Mouse (Mus musculus): Measurements from ENCODE around the gene Kiz. TPM values are rescaled to one million over a fixed set of nuclear protein-coding genes. Genes with fewer than 3 reads are reported as not detected.

Kiz gene
- total RNA-seq (2021) = 35.2 and 42.5 TPM in 2 replicates
- long read RNA-seq, experiment 1, transcript Kiz-201 (14 exons, 2,183 nt) = major isoform, 60 of 72 reads
- long read RNA-seq, experiment 1, partial matches to known transcripts = 3 of 72 reads
- long read RNA-seq, experiment 1, other reads (novel, unspliced or antisense) = 9 of 72 reads
- long read RNA-seq, experiment 2, transcript Kiz-201 (14 exons, 2,183 nt) = major isoform, 28 of 37 reads
- long read RNA-seq, experiment 2, partial matches to known transcripts = 3 of 37 reads
- long read RNA-seq, experiment 2, other reads (novel, unspliced or antisense) = 6 of 37 reads

DNA sequence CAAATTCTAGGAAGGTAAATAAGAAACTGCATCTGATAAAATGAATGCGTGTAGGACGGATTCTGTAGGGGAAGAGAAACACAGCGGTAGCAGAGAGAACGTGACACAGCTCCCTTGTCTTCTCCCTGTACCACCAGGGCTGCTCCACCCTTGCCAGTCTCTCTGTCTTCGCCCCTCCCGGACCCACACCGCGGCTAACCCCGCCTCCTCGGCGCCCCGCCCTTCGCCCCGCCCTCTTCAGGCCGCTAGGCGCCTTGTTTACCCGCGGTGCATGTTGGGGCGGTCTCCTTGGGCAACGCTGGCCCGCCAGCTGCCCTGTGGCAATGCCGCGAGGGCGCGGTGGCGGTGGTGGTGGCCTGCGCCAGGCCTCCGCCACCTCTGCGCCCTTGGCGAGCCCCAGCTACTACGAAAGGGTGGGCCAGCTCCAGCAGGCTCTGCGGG lies at the start of gene Kiz:
Gene Kiz, plus strand, starts transcription at position 266 of the 441 bp plus-strand sequence.
- peak; percentile 98 for DNase-seq

GRCm38 (mm10) chr2:146809706-146810256 lies 45.9 kb upstream of the Kiz start:
- DNase-seq = no peak

- DNase-seq = no peak
Observed at GRCm38 (mm10) chr2:146810695-146811094, 45.0 kb upstream of the Kiz start.

DNA sequence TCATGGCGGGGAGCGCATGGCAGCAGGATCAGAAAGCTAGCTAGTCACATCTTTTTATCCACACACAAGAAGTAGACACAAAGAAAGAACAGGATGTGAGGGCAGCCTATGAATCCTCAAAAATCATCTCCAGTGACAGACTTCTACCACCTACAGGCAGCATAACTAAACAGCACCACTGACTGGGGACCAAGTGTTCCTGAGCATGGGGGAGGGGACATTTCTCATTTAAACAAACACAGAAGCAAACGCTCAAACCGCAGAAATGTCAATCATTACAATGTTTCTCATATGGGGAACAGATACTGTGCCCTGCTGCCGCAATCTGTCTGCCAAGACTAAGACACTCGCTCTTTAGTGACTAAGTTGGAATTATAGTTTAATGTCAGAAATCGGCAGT lies 40.7 kb upstream of the Kiz start:
- no peak for DNase-seq

GRCm38 (mm10) chr2:146819065-146819464 lies 36.6 kb upstream of the Kiz start:
- no peak for DNase-seq

- DNase-seq = no peak
Observed at GRCm38 (mm10) chr2:146823483-146823951, 32.1 kb upstream of the Kiz start.

GRCm38 (mm10) chr2:146824043-146824442 lies 31.6 kb upstream of the Kiz start:
- DNase-seq = no peak

DNA sequence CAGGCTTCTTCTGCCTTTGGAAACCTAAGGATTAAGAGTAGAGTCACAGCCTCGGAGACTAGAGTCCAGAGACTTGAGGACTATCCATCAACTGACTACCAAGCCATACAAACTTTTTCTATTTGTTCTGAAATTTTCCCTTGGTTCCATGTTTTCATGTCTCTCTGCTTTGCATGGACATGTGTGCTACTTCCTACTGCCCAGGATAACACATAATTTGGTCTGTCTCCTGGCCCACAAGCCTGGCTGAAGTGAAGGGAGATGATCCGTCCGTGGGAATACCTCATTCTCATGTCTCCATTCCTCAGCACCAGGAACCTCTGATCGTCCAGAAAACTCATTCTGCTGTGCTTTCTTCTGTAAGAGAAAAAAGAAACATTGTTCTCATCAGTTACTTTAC lies 27.7 kb upstream of the Kiz start:
- DNase-seq = no peak

DNA sequence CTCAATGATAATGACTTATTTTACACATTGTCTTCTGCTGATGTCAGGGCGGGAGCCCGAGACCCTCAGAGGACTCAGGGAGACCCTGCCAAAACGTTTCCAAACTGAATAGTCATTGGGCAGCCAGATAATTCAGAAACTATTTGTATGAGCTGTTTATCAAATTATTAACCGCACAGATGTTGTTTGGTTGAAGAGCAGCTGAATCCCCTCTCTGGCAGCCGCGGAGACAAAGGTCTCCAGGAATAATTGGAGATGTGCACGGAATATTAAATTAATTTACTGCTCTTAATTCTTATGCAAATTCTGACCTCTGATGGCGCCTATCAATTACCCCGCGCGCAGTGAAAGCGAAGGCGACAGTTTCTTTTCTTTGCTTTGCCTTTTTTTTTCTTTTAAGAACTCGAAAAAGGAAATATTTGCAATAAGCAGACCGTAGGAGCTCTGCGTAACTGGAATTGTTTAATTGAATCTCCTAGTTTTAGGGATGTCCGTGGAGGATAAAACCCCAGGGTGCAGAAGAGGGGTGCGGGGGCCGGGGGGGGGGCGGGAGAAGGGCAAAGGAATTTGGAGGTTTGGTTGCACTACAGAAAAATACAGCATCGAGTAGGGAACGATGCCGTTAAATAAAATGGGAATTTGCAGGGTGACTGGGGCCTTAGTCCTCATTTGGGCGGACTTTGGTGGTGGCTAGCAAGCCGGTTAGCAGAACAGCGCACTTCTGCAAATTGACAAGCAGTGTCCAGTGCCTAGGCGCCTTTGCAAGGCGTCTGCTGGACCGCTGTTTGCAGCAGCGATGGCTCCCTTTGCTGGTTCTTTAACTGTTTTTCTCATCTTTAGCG lies 22.2 kb upstream of the Kiz start:
- DNase-seq = no peak

DNA sequence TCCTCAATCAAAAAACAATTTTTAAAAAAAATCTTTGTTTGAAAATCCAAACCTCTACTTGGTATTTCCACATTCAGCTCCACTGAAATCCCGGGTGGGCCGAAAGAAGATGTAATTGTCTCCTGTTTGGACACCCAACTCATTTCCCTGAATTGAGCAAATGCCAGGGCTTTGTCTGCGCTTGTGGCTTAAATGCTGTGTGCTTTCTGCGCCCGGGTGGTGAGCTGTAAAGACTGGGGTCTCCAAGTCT lies 21.7 kb upstream of the Kiz start:
- DNase-seq = no peak

DNA sequence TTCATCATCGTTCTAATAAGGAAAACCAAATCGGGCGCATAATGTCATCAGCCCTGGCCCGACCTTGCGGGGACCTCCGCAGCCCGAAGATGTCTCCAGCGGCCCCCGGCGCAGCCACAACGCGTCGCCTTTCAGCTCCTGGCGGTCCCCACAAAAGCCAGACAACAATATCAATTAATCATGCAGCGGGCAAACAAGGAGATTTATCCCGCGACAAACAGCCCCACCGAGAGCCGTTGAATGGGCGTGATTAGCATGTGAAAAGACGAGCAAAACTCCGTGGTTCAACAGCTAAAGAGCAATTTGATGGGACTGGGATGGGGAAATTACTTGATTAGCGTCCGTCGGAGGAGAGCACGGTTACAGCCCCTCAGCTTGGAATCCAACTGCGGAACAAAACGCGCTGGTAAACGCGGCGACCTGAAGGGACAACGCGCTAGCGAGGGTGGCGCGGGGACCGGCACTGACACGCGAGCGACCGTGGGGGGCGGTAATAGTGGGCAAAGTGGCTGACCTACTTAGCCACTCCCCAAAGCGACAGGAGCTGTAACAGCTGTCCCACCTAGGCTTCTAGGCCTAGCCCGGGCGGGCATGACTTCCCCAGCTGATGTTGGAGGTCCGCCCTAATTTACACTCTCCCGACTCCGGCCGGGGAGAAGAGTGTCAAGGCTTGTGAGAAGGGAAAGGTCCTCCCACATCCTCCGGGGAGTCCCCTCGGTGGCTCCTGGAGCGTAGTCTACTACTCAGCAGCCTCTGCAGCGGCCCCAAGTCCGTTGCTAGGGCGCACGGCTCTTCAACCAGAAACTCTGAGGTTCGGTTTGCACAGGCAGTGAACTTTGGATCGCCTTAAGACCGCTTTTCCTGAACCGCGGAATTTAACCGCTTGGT lies 21.1 kb upstream of the Kiz start:
- peak; percentile 23 for DNase-seq

GRCm38 (mm10) chr2:146835241-146835990 lies 20.2 kb upstream of the Kiz start:
- no peak for DNase-seq

- no peak for DNase-seq
Observed at GRCm38 (mm10) chr2:146836246-146836645, 19.4 kb upstream of the Kiz start.

DNA sequence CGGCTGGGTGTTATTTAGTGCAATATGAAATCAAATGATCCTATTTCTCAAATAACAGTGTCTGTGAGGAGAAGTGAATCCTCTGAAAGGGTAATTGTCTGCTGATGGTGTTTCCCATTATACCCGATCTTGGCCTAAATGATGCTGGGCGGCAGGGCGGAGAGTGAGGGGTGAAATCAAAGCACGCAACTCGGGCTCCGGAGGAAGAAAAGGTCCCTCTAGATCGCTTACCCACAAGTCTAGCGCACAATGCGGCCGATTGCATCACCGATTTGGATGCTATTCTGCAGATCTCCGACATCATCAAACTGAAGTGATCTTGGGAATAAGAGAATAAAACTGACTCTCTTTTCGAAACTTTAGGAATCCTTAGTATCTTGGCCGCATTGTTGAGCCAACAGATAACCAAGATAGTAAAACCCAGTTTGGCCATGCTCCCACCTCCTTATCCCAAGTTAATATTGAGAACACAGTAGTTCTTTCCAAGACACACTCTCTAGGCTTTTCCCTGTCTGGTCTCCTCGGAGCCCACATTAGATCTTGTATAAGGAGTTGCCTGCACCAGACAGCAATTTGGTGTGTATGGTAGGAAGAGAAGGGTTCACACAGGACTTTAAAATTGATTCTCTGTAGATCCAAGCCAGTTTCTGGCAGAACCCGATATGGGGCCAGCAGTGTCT lies 18.7 kb upstream of the Kiz start:
- DNase-seq = no peak

DNA sequence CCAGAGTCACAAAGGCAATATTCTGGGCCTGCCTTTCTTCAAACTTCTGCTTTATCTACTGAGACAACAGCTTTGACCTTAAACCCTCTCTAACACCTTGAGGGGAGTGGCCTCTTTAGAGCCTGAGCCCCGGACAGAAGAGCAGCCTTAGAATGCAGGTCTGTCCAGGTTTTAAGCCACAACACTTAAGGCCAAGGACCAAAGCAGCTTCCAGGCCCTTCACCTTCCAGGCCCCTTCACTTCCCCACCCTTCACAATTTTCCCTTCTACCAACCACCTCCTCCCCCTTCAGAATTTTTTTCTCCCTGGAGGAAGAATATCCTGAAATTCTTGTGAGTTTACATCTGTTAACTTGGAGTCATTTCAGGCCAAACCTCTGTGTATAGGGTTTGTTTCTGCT lies 18.0 kb upstream of the Kiz start:
- no peak for DNase-seq

DNA sequence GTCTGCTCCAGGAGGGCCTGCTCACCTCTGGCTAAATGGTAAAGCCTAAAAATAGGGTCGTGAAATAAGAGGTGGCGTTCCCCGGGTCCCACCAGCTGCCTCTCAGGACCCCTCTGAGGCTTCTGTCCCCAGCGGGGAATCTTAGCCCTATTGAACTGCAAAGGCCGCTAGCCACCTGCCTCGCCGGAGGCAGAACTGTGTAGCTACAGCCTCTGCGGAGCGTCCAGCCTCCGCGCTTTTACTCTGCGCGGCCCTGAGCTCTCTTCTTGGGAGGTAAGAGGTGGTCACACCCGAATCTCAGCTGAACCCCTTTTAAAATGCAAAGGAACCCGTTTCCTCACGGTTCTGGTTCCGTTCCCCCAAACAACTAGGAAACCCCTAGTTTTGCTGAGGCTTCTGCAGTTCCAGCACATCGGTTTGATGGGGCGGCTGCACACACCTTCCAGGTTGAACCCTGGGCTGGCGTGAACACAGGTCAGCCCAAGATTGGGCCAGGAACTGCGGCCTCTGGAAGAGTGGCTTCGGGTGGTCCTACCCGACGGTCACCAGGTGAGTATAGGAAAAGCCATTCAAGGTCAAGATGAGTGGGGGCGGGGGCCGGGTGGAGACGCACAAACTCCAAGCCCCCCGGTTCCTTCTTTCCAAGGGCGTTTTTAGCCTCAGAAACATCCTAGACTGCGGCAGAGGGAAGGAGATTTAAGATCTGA lies 16.9 kb upstream of the Kiz start:
- no peak for DNase-seq

GRCm38 (mm10) chr2:146839303-146840030 lies 16.2 kb upstream of the Kiz start:
- DNase-seq = no peak

- no peak for DNase-seq
Observed at GRCm38 (mm10) chr2:146847863-146848262, 7.8 kb upstream of the Kiz start.

GRCm38 (mm10) chr2:146856120-146856519 lies 456 bp downstream of the Kiz start:
- no peak for DNase-seq

- no peak for DNase-seq
Observed at GRCm38 (mm10) chr2:146856853-146857252, 1.2 kb downstream of the Kiz start.
